ENCODE assay signal across 10 mouse cellular contexts in the genomic region with DNA sequence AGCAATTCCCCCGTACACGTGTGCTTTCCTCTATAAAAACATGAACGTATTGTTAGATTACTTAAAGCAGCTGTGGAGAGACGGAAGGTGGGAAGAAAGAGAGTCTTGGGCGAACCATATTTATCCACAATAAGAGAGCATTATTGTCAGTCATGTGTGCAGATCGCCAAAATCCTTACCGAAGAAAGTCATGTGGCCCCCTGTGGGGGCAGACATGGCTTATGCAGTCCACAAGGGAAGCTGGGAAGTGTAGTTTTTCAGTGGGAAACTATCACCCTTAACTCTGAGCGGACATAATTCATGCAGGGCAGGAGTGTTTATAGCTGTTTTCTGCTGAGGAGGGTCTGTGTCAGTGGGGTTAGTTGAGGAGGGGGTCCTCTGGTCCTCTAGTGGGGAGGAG.
DNase-seq lines count a peak whose midpoint lies in the region; ATAC-seq and TF ChIP-seq lines count a peak whose summit lies in the region.
"Had no signal": no experiment of that assay in that cellular context is flagged by ENCODE, and none has a peak within 500 bp of the region (broad histone marks: within the 10 kb centered on the region; RNA-seq: fewer than 3 reads in every experiment).

No protein-coding gene starts in this region.

- peaks cover 3% of the 10 kb centered on the region; the same call in 1 of the 2 replicates for H3K9me3 ChIP-seq in forebrain, embryonic 10.5 days
- H3K9me3 ChIP-seq in forebrain, embryonic 15.5 days: no peaks in the 10 kb centered on the region
- H3K9me3 ChIP-seq in heart, embryonic 12.5 days (replicated peaks): no peaks in the 10 kb centered on the region
- H3K9me3 ChIP-seq: liver, embryonic 12.5 days had no signal

- no peaks in the 10 kb centered on the region for H3K36me3 ChIP-seq in forebrain, embryonic 10.5 days (replicated peaks)
- no peaks in the 10 kb centered on the region for H3K36me3 ChIP-seq in forebrain, embryonic 15.5 days
- no peaks in the 10 kb centered on the region for H3K36me3 ChIP-seq in heart, embryonic 12.5 days
- H3K36me3 ChIP-seq: liver, embryonic 12.5 days had no signal

- H3K4me3 ChIP-seq in forebrain, embryonic 10.5 days: no peak overlapping the region
- no peak overlapping the region for H3K4me3 ChIP-seq in forebrain, embryonic 15.5 days
- peak overlapping the region; percentile 36 for H3K4me3 ChIP-seq in left cerebral cortex, adult 2 months
- no peak overlapping the region for H3K4me3 ChIP-seq in heart, embryonic 12.5 days
- H3K4me3 ChIP-seq: liver, embryonic 12.5 days had no signal

- no peak for ATAC-seq in forebrain, embryonic 15.5 days (replicated peaks)
- no peak for ATAC-seq in heart, embryonic 12.5 days (ENCODE audit: insufficient number of reproducible peaks, low FRiP score)
- ATAC-seq: liver, embryonic 12.5 days had no signal

- peak overlapping the region; percentile 78 for H3K27ac ChIP-seq in forebrain, embryonic 10.5 days
- no peak overlapping the region for H3K27ac ChIP-seq in forebrain, embryonic 15.5 days (replicated peaks)
- peak overlapping the region; percentile 84 for H3K27ac ChIP-seq in left cerebral cortex, adult 2 months
- no peak overlapping the region for H3K27ac ChIP-seq in heart, embryonic 12.5 days (ENCODE audit: poor library complexity, severe bottlenecking)
- H3K27ac ChIP-seq: liver, embryonic 12.5 days had no signal

- TF ChIP-seq CTCF in left cerebral cortex, adult 2 months (IDR thresholded peaks at IDR 0.05): no peak; the same call in 1 of the 2 replicates

- H3K27me3 ChIP-seq in forebrain, embryonic 10.5 days (ENCODE audit: poor library complexity, severe bottlenecking): no peaks in the 10 kb centered on the region
- no peaks in the 10 kb centered on the region for H3K27me3 ChIP-seq in forebrain, embryonic 15.5 days
- no peaks in the 10 kb centered on the region for H3K27me3 ChIP-seq in heart, embryonic 12.5 days (replicated peaks)
- H3K27me3 ChIP-seq: liver, embryonic 12.5 days had no signal

- H3K4me2 ChIP-seq in forebrain, embryonic 15.5 days (replicated peaks): no peak overlapping the region
- no peak overlapping the region for H3K4me2 ChIP-seq in heart, embryonic 12.5 days
- H3K4me2 ChIP-seq: liver, embryonic 12.5 days had no signal

- H3K9ac ChIP-seq in forebrain, embryonic 15.5 days (replicated peaks): no peak overlapping the region
- no peak overlapping the region for H3K9ac ChIP-seq in heart, embryonic 12.5 days
- H3K9ac ChIP-seq: liver, embryonic 12.5 days had no signal

- DNase-seq in forebrain, embryonic 10.5 days (ENCODE audit: extremely low spot score, low spot score): no peak
- DNase-seq in left cerebral cortex, adult 11 months (ENCODE audit: low spot score): peak; percentile 30
- DNase-seq in left cerebral cortex, postnatal 4 days: no peak
- peak; percentile 27 to 36 for DNase-seq in left cerebral cortex, adult 2 months (ENCODE audit: extremely low spot score in 1 of 2, low spot score in 2 of 2)
- DNase-seq in right cerebral cortex, postnatal 10 days (ENCODE audit: low spot score in 2 of 2): peak; percentile 51 to 62
- DNase-seq in testis, postnatal 14 days (ENCODE audit: low spot score): no peak
- DNase-seq: cerebellum, postnatal 10 days had no signal

- 84% methylated on average over 8 of the region's 8 CpGs for WGBS in forebrain, embryonic 10.5 days
- 68% methylated on average over 8 of the region's 8 CpGs for WGBS in forebrain, embryonic 15.5 days
- WGBS in heart, embryonic 12.5 days: 74% methylated on average over 8 of the region's 8 CpGs

- H3K4me1 ChIP-seq in forebrain, embryonic 10.5 days: peaks cover 46% of the 10 kb centered on the region
- peaks cover 3% of the 10 kb centered on the region; the same call in 1 of the 2 replicates for H3K4me1 ChIP-seq in forebrain, embryonic 15.5 days
- no peaks in the 10 kb centered on the region for H3K4me1 ChIP-seq in heart, embryonic 12.5 days (replicated peaks)
- H3K4me1 ChIP-seq: liver, embryonic 12.5 days had no signal

- intact Hi-C loops in left cerebral cortex, postnatal 4 days (cut with DNase I): no loop called here
- intact Hi-C loops in left cerebral cortex, adult 2 months (cut with DNase I): no loop called here

Comparison
In these comparisons a context has a peak if more than half of its experiments do, and no peak if none do; other contexts are left out.
1. DNase-seq: peak in left cerebral cortex, adult 11 months (single experiment), left cerebral cortex, adult 2 months (2 of 2) and right cerebral cortex, postnatal 10 days (2 of 2); none in forebrain, embryonic 10.5 days (single experiment), left cerebral cortex, postnatal 4 days (single experiment) and testis, postnatal 14 days (single experiment).
2. H3K27ac ChIP-seq: peak in forebrain, embryonic 10.5 days (single experiment) and left cerebral cortex, adult 2 months (single experiment); none in forebrain, embryonic 15.5 days (single experiment) and heart, embryonic 12.5 days (single experiment).